Mouse (Mus musculus): ENCODE results near the gene Fnip1. TPM values are rescaled to one million over a fixed set of nuclear protein-coding genes. Genes with fewer than 3 reads are reported as not detected.
"Not testable (repeated sequence)": the region's sequence is repeated elsewhere in the genome, so short reads cannot be mapped to it uniquely, and the experiment has no call there.

Fnip1 gene
- polyA plus RNA-seq (2015; fragmentation: Nextera tagmentation; extraction: Ambion mirVana): 9.9 and 10.6 TPM in 2 replicates

- Histone ChIP-seq H3K36me3 (no peaks in the 10 kb centered on the region), H3K9me3 (replicated peaks) (no peaks in the 10 kb centered on the region), H3K4me1 (peaks cover 14% of the 10 kb centered on the region; the same call in 1 of the 2 replicates), H3K4me3 (replicated peaks) (peak within 1 kb of the TSS; percentile 97), H3K27me3 (no peaks in the 10 kb centered on the region), H3K27ac (replicated peaks) (peak within 1 kb of the TSS; percentile 85), H3K4me2 (replicated peaks) (peak within 1 kb of the TSS; percentile 59), H3K9ac (peak within 1 kb of the TSS; percentile 76)
- WGBS: under 1% methylated on average over 45 of the region's 47 CpGs
- ATAC-seq (ENCODE audit: insufficient number of reproducible peaks, low FRiP score, low TSS enrichment, low read depth): peak; percentile 96
Measured at GRCm38 (mm10) chr11:54437823-54438337, at the start of gene Fnip1. Gene Fnip1, plus strand, starts transcription at chr11:54438199.

- ATAC-seq (ENCODE audit: insufficient number of reproducible peaks, low FRiP score, low TSS enrichment, low read depth): no peak
Measured at GRCm38 (mm10) chr11:54390386-54390785, 47.6 kb upstream of the Fnip1 start.

GRCm38 (mm10) chr11:54391326-54391725 is 46.7 kb upstream of the Fnip1 start:
- no peaks in the 10 kb centered on the region for H3K9me3 ChIP-seq (replicated peaks)
- no peaks in the 10 kb centered on the region for H3K27me3 ChIP-seq
- no peak overlapping the region for H3K4me2 ChIP-seq (replicated peaks)
- no peak overlapping the region for H3K9ac ChIP-seq
- ATAC-seq (ENCODE audit: insufficient number of reproducible peaks, low FRiP score, low TSS enrichment, low read depth): no peak
- 80% methylated on average over 4 of the region's 4 CpGs for WGBS
- H3K4me3 ChIP-seq (replicated peaks): no peak overlapping the region
- no peak overlapping the region for H3K27ac ChIP-seq (replicated peaks)
- H3K36me3 ChIP-seq: no peaks in the 10 kb centered on the region
- H3K4me1 ChIP-seq: no peaks in the 10 kb centered on the region

More at GRCm38 (mm10) chr11:54390386-54390785, 47.6 kb upstream of the Fnip1 start:
- WGBS: 62% methylated on average over 8 of the region's 8 CpGs
- Histone ChIP-seq H3K36me3 (no peaks in the 10 kb centered on the region), H3K4me3 (replicated peaks) (no peak overlapping the region), H3K4me2 (replicated peaks) (no peak overlapping the region), H3K9me3 (replicated peaks) (no peaks in the 10 kb centered on the region), H3K27me3 (no peaks in the 10 kb centered on the region), H3K27ac (replicated peaks) (no peak overlapping the region), H3K9ac (no peak overlapping the region), H3K4me1 (no peaks in the 10 kb centered on the region)

DNA sequence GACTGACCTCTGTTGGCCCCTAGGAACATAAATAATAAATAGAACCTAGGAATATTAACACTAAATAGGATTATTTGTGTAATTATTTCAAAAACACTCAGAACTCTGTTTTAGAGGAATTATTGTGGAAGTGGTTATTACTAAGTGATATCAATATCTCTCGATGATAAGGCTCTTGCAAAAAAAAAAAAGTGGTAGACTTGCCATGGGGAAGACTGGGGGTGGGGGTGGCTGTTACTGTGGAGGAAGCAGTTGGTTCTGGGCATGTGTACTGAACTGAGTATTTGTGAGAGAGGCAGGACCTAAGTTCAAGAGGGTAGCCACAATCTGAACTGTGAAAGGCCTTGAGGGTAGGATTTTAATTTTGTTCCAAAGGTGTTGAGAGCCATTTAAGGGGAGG is 41.3 kb upstream of the Fnip1 start:
- H3K36me3 ChIP-seq: no peaks in the 10 kb centered on the region
- H3K4me1 ChIP-seq: no peaks in the 10 kb centered on the region
- WGBS: 86% methylated on average over 1 of the region's 1 CpGs
- no peaks in the 10 kb centered on the region for H3K9me3 ChIP-seq (replicated peaks)
- no peak overlapping the region for H3K4me3 ChIP-seq (replicated peaks)
- no peak overlapping the region for H3K9ac ChIP-seq
- H3K4me2 ChIP-seq (replicated peaks): no peak overlapping the region
- H3K27me3 ChIP-seq: no peaks in the 10 kb centered on the region
- no peak for ATAC-seq (ENCODE audit: insufficient number of reproducible peaks, low FRiP score, low TSS enrichment, low read depth)
- H3K27ac ChIP-seq (replicated peaks): no peak overlapping the region

DNA sequence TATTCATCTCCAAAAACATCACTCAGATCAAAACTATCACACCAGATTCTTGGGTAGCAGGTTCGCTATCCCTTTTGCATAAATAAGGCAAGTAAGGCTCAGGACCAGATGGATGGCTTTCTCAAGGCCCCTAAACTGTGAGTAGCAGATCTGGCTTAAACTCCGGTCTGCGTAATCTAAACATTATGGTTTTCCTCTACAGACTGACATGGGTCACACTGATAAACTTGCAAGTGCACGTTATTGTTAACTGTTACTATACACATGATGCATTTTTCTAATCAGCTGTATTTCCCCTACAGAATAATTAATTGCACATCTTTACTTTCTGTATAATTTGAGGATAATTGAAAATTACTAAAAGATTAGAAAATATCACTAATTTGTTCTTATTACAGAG is 39.9 kb upstream of the Fnip1 start:
- no peak overlapping the region for H3K27ac ChIP-seq (replicated peaks)
- 65% methylated on average over 4 of the region's 4 CpGs for WGBS
- ATAC-seq (ENCODE audit: insufficient number of reproducible peaks, low FRiP score, low TSS enrichment, low read depth): no peak
- no peaks in the 10 kb centered on the region for H3K4me1 ChIP-seq
- H3K4me3 ChIP-seq (replicated peaks): no peak overlapping the region
- H3K4me2 ChIP-seq (replicated peaks): no peak overlapping the region
- H3K36me3 ChIP-seq: no peaks in the 10 kb centered on the region
- no peak overlapping the region for H3K9ac ChIP-seq
- no peaks in the 10 kb centered on the region for H3K27me3 ChIP-seq
- H3K9me3 ChIP-seq (replicated peaks): no peaks in the 10 kb centered on the region

GRCm38 (mm10) chr11:54400803-54401202 is 37.2 kb upstream of the Fnip1 start:
- ATAC-seq (ENCODE audit: insufficient number of reproducible peaks, low FRiP score, low TSS enrichment, low read depth): not testable (repeated sequence)
- WGBS: 93% methylated on average over 20 of the region's 20 CpGs

DNA sequence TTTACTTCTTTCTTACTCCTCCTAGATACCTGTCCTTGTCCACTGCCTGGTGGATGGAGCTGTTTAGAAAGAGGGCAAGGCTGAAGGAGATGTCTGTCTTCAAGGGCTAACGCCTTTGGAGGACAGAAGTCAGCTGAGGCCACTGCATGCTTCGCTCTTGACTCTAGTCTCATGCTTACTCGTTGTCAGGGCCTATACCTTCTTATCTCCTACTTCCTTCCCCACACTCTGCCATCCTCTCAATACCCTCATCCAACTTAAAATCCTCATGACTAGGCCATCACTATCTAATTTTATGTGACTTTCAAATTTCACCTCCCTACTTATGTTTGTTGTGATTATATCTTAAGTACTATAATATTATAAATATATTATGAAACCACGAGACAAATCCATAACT is 33.1 kb upstream of the Fnip1 start:
- Histone ChIP-seq H3K27ac (replicated peaks) (no peak overlapping the region), H3K36me3 (no peaks in the 10 kb centered on the region), H3K4me2 (replicated peaks) (no peak overlapping the region), H3K4me3 (replicated peaks) (no peak overlapping the region), H3K27me3 (no peaks in the 10 kb centered on the region), H3K9me3 (replicated peaks) (no peaks in the 10 kb centered on the region), H3K4me1 (no peaks in the 10 kb centered on the region), H3K9ac (no peak overlapping the region)
- 74% methylated on average over 4 of the region's 4 CpGs for WGBS
- no peak for ATAC-seq (ENCODE audit: insufficient number of reproducible peaks, low FRiP score, low TSS enrichment, low read depth)

More at GRCm38 (mm10) chr11:54400803-54401202, 37.2 kb upstream of the Fnip1 start:
- not testable (repeated sequence) for H3K9me3 ChIP-seq (replicated peaks); H3K27ac ChIP-seq (replicated peaks); H3K27me3 ChIP-seq; H3K9ac ChIP-seq; H3K36me3 ChIP-seq; H3K4me1 ChIP-seq; H3K4me2 ChIP-seq (replicated peaks); H3K4me3 ChIP-seq (replicated peaks)

GRCm38 (mm10) chr11:54406930-54407546 is 31.0 kb upstream of the Fnip1 start:
- 79% methylated on average over 4 of the region's 4 CpGs for WGBS
- no peaks in the 10 kb centered on the region for H3K27me3 ChIP-seq
- no peak for ATAC-seq (ENCODE audit: insufficient number of reproducible peaks, low FRiP score, low TSS enrichment, low read depth)

GRCm38 (mm10) chr11:54410612-54411011 is 27.4 kb upstream of the Fnip1 start:
- Histone ChIP-seq H3K27ac (replicated peaks) (no peak overlapping the region), H3K9ac (no peak overlapping the region), H3K36me3 (no peaks in the 10 kb centered on the region), H3K4me3 (replicated peaks) (no peak overlapping the region), H3K9me3 (replicated peaks) (no peaks in the 10 kb centered on the region), H3K4me1 (no peaks in the 10 kb centered on the region), H3K27me3 (no peaks in the 10 kb centered on the region), H3K4me2 (replicated peaks) (no peak overlapping the region)
- no peak for ATAC-seq (ENCODE audit: insufficient number of reproducible peaks, low FRiP score, low TSS enrichment, low read depth)

More at GRCm38 (mm10) chr11:54406930-54407546, 31.0 kb upstream of the Fnip1 start:
- Histone ChIP-seq H3K27ac (replicated peaks) (no peak overlapping the region), H3K36me3 (no peaks in the 10 kb centered on the region), H3K4me1 (no peaks in the 10 kb centered on the region), H3K4me2 (replicated peaks) (no peak overlapping the region), H3K9ac (no peak overlapping the region), H3K9me3 (replicated peaks) (no peaks in the 10 kb centered on the region), H3K4me3 (replicated peaks) (no peak overlapping the region)

DNA sequence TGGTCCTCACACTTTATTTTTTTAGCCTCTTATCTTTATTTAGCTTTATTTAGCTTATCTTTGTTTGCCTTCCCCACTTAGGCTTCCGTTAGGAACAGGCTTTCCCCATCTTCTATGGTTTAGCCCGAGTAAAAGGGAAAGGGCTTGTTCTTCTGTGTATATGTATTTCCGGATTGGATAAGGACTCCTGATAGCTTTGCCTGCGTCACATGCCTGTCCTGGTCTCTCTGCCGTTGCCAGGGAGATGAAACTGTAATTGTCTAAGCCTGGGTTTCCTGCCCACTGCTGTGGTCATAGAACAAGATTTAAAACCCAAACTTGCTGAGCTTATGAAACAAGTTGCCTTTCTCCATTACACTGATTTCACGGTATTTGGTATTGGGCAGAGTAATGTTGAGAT is 25.0 kb upstream of the Fnip1 start:
- Histone ChIP-seq H3K4me3 (replicated peaks) (no peak overlapping the region), H3K9me3 (replicated peaks) (no peaks in the 10 kb centered on the region), H3K27ac (replicated peaks) (no peak overlapping the region), H3K9ac (no peak overlapping the region), H3K36me3 (no peaks in the 10 kb centered on the region), H3K27me3 (no peaks in the 10 kb centered on the region), H3K4me2 (replicated peaks) (no peak overlapping the region), H3K4me1 (no peaks in the 10 kb centered on the region)
- 28% methylated on average over 6 of the region's 6 CpGs for WGBS
- ATAC-seq (ENCODE audit: insufficient number of reproducible peaks, low FRiP score, low TSS enrichment, low read depth): 0 out of 2 replicates have a peak, but pooled peaks have one; percentile 34

GRCm38 (mm10) chr11:54423007-54423406 is 15.0 kb upstream of the Fnip1 start:
- H3K4me1 ChIP-seq: no peaks in the 10 kb centered on the region
- H3K4me2 ChIP-seq (replicated peaks): no peak overlapping the region
- no peaks in the 10 kb centered on the region for H3K27me3 ChIP-seq
- no peak overlapping the region for H3K4me3 ChIP-seq (replicated peaks)
- H3K9me3 ChIP-seq (replicated peaks): no peaks in the 10 kb centered on the region
- H3K36me3 ChIP-seq: no peaks in the 10 kb centered on the region
- no peak overlapping the region for H3K9ac ChIP-seq
- WGBS: 78% methylated on average over 4 of the region's 4 CpGs
- H3K27ac ChIP-seq (replicated peaks): no peak overlapping the region
- no peak for ATAC-seq (ENCODE audit: insufficient number of reproducible peaks, low FRiP score, low TSS enrichment, low read depth)

- Histone ChIP-seq H3K9me3 (replicated peaks) (no peaks in the 10 kb centered on the region), H3K4me1 (no peaks in the 10 kb centered on the region), H3K27ac (replicated peaks) (no peak overlapping the region), H3K9ac (no peak overlapping the region), H3K4me2 (replicated peaks) (no peak overlapping the region), H3K27me3 (no peaks in the 10 kb centered on the region), H3K36me3 (no peaks in the 10 kb centered on the region), H3K4me3 (replicated peaks) (no peak overlapping the region)
- ATAC-seq (ENCODE audit: insufficient number of reproducible peaks, low FRiP score, low TSS enrichment, low read depth): no peak
- WGBS: 67% methylated on average over 5 of the region's 5 CpGs
Measured at GRCm38 (mm10) chr11:54426267-54426666, 11.7 kb upstream of the Fnip1 start.

Data from embryonic facial prominence, embryonic 15.5 days (tissue).